Mouse (Mus musculus) adrenal gland, postnatal 10 days (tissue): ENCODE results near the gene Rin2. TPM values are rescaled to one million over a fixed set of nuclear protein-coding genes. Genes with fewer than 3 reads are reported as not detected.

Source experiments
- DNase-seq: peaks from one replicate; pipeline ENCODE4 v3.0.0; 2021; ENCODE audit warnings: mixed read lengths
- total RNA-seq, 2 experiments: library from RNA; stranded (reverse); gene quantifications; 2 replicates each; pipeline ENCODE4 v1.2.3; 2021

Gene Rin2
- total RNA-seq, 2 experiments from 2014 or later = 24.6 to 32.2 TPM

DNA sequence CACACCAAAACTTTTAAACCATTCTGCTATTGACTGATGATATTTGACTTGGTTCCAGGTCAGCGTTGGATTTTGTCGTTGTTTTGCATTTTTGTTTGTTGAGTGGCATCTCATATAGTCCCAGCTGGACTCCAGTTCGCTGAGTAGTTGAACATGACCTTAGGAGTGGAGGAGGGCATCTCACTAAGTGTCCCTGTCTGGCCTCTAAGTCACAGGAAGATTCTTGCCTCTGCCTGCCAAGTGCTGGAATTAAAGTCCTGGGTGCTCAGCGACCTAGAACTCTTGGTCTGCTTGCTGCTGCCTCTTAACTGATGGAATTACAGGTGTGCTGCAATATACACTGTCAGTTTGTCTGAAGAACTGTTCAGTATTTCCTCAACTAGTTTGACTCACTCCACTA lies 154.2 kb downstream of the Rin2 start:
- no peak for DNase-seq

DNA sequence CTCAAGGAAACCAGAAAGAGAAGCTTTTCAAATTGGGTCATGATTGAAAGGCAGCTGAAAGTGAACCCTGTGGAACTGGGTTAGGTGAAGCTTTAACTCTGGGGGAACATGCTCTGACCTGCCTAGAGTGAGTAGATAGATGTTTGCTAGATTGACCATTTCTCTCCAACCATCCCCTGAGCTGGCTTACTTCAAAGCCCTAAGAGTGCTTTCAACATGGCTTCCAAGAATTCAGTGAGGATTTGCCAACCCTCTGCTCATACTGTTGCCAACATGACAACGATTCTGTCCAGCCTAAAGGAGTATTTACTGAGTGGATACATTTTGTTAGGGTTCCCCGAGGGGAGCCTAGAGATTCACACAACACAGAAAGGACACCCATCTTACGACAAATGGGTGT lies 155.4 kb downstream of the Rin2 start:
- no peak for DNase-seq

- DNase-seq = peak; percentile 51
Observed at GRCm38 (mm10) chr2:145831949-145832835, 157.2 kb downstream of the Rin2 start.

GRCm38 (mm10) chr2:145832836-145833221 lies 157.8 kb downstream of the Rin2 start:
- DNase-seq = no peak

DNA sequence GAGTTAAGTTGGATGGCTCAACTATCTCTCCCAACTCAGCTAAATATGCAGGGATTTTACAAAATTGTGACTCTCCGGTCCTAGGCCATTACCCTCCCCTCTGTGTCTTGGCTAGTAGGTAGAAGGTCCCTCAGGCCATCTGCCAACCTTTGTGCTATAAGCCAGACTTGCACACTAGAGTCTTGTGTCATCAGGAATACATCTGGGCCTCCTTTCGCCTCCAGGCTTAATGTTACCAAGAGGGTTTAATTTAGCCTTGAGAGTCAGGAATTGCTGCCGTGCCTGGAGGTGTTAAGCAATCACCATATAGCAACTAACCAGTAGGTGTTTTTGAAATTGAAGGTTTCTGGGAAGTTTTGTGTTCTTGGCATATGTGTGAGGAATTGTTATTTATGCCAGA lies 158.3 kb downstream of the Rin2 start:
- peak; percentile 52 for DNase-seq

GRCm38 (mm10) chr2:145835920-145836319 lies 160.9 kb downstream of the Rin2 start:
- no peak for DNase-seq

DNA sequence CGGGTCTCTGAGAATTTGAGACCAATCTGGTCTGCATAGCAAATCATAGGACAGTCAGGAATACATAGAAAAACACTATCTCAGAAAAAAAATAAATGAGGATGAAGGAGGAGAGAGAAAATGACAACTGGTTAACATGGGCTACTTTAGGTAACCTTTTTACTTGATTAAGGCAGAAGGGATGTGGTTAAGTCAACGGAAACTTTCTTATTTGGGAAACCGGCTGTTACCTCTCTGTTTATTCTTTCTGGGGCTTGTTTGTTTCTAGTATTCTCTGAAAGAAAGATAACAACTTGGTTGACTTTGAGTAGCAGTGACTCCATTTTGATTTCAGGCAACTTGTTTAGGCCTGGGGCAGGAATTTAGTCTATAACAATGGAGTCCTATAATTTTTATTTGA lies 163.7 kb downstream of the Rin2 start:
- no peak for DNase-seq

- DNase-seq = no peak
Observed at GRCm38 (mm10) chr2:145839565-145840315, 164.7 kb downstream of the Rin2 start.

DNA sequence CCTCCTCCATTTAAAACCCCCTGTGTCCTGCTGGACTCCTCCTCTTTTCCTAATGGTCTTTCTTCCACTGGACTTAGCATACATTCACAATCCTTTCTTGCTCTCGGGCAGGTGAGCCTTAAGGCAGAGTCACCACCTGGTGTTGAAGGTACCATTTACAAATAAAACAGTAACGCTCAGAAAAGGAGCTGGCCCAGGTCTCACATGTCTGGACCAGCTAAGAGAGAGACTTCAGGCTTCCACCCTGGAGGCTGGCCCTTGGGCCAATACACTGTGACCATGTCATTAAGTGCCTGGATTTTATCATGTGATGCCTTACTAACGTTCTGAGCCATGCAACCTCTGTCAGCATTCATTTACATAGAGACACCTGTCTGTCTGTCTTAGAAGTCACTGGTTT lies 165.3 kb downstream of the Rin2 start:
- no peak for DNase-seq

DNA sequence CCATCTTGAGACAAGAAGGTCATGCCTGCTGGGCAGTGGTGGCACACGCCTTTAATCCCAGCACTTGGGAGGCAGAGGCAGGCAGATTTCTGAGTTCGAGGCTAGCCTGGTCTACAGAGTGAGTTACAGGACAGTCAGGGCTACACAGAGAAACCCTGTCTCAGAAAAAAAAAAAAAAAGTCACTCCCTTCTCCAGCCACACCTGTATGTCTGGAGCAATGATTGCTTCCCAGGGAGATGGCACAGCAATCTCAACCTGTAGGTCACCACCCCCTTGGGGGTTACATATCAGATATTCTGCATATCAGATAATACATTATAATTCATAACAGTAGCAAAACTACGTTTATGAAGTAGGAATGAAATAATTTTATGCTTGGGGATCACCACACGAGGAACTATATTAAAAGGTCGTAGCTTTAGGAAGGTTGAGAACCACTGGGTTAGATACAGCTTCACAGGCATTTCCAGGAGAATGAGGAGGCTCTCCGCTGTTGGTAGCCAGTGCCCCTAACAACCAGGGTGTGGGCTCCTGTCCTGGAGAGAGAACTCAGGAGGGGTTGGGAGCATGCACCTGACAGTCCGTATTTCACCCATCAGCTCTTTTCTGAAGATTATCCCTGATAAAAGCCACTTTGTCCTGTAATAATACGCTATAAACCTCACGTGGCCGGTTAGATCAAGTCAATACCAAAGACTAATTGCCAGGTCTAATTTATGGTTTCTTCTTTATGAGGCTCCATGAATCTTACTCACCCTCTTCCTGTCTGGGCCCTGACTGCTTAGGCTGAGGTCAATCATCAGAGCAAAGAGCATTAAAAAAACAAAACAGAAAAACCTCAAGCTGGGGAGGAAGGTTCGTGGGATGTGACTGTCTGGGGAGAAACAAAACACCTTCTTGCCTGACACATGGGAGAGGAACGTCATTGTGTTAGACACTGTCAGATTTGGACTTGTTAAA lies 166.2 kb downstream of the Rin2 start:
- DNase-seq = no peak

DNA sequence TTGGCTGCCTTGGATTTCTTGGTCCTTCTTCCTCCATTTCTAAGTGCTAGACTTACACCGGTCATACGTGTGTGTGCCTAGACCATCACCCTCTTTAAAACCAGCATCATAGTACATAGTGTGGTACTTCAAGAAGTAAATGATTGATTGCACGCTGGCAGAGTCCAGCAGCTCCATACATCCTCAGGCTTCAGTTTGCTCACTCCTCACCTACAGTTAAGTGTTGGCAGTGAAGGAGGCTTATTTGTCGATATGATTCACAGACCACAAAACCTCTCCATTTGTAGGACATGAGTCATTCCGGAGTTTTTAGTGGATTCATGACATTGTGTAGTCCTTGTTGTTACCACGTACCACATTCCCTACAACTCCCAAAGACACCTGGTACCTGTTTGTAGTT lies 168.3 kb downstream of the Rin2 start:
- no peak for DNase-seq

GRCm38 (mm10) chr2:145846595-145846994 lies 171.6 kb downstream of the Rin2 start:
- DNase-seq = no peak

DNA sequence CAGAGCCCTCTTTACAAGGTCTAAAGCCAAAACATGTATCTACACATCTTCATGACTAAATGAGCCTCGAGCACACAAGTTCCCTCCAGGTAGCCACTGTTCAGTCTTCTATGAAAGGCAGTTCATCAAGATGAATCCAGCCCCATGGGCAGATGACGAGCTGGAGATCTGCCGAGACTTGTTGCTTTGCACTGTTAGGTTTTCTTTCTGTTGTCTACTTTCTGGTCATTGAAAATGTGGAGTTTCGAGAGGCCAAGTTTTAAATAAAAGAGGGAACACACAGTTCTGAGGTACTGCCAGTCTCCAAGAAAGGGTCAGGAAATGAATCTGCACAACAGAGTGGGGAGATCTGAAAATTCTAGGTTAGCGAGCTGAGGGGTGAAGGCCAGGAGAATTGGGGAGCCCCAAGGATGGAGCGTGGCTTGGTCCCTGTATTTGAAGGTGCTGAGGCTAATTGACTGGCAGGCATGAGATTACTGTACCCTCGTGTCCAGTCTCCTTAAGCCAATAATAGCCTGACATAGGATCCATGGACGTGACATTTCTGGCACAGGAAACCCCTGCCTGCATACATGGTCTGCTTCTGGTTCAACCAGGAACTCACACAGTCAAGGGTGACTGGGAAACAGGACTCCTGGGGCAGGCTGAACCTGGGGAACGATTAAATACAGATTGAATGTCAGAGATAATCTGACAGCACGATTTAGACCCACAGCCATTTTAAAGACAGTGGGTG lies 174.3 kb downstream of the Rin2 start:
- DNase-seq = no peak

GRCm38 (mm10) chr2:145850779-145851178 lies 175.8 kb downstream of the Rin2 start:
- no peak for DNase-seq

GRCm38 (mm10) chr2:145855831-145856230 lies 180.8 kb downstream of the Rin2 start:
- DNase-seq = no peak

DNA sequence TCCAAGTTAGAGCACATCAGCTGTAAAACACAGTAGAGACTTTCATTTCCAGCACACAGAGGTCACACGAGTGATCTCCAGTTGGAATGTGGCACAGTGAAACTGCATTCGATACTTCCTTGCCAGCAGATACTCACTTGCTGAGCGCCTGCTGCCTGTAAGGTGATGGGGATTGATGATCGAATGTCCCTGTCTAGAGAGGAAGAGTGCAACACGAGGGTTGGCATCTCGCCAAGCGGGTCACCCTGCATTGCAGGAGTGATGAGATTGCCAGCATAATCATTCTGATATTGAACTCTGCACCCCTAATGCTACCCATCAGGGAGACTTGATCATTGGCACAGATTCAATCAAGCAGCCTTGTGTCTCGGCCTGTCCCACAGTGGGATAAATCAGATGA lies 182.8 kb downstream of the Rin2 start:
- peak; percentile 59 for DNase-seq

GRCm38 (mm10) chr2:145859442-145859931 lies 184.5 kb downstream of the Rin2 start:
- DNase-seq = peak; percentile 62

- DNase-seq = peak; percentile 90
Observed at GRCm38 (mm10) chr2:145859932-145860801, 185.2 kb downstream of the Rin2 start.

GRCm38 (mm10) chr2:145861193-145862123 lies 186.4 kb downstream of the Rin2 start:
- DNase-seq = peak; percentile 47
